Mouse (Mus musculus): ENCODE measurements around the gene Ikzf4. TPM values are rescaled to one million over a fixed set of nuclear protein-coding genes. Genes with fewer than 3 reads are reported as not detected.
A peak's percentile ranks its signal among the peaks of the same experiment; 100 is the strongest.

Gene Ikzf4
- polyA plus RNA-seq, 1 experiment from 2014 or later, result 8.3 TPM

- Histone ChIP-seq H3K9ac (no peak overlapping the region), H3K27ac (no peak overlapping the region), H3K9me3 (no peaks in the 10 kb centered on the region), H3K4me2 (replicated peaks) (no peak overlapping the region), H3K27me3 (replicated peaks) (peaks cover 35% of the 10 kb centered on the region), H3K4me3 (no peak overlapping the region), H3K36me3 (no peaks in the 10 kb centered on the region), H3K4me1 (peaks cover 8% of the 10 kb centered on the region; the same call in 1 of the 2 replicates)
- no peak for ATAC-seq (ENCODE audit: low FRiP score, low read depth)
- 88% methylated on average over 6 of the region's 6 CpGs for WGBS
Observed at GRCm38 (mm10) chr10:128591436-128591835, 54.4 kb downstream of the Ikzf4 start.

GRCm38 (mm10) chr10:128590193-128590690 lies 55.5 kb downstream of the Ikzf4 start:
- Histone ChIP-seq H3K27me3 (replicated peaks) (peaks cover 44% of the 10 kb centered on the region), H3K36me3 (no peaks in the 10 kb centered on the region), H3K4me2 (replicated peaks) (peak overlapping the region; percentile 84), H3K4me3 (peak overlapping the region; percentile 56), H3K9me3 (no peaks in the 10 kb centered on the region), H3K27ac (no peak overlapping the region), H3K9ac (peak overlapping the region; percentile 51), H3K4me1 (peaks cover 8% of the 10 kb centered on the region; the same call in 1 of the 2 replicates)
- ATAC-seq (ENCODE audit: low FRiP score, low read depth), result peak; percentile 64
- WGBS, result under 1% methylated on average over 43 of the region's 43 CpGs

- peak; percentile 46 for ATAC-seq (ENCODE audit: low FRiP score, low read depth)
- H3K27me3 ChIP-seq (replicated peaks), result peaks cover 44% of the 10 kb centered on the region
- H3K9ac ChIP-seq, result peak within 1 kb of the TSS; percentile 51
- H3K36me3 ChIP-seq, result no peaks in the 10 kb centered on the region
- H3K9me3 ChIP-seq, result no peaks in the 10 kb centered on the region
- no peak within 1 kb of the TSS for H3K27ac ChIP-seq
- H3K4me3 ChIP-seq, result peak within 1 kb of the TSS; percentile 56
- H3K4me2 ChIP-seq (replicated peaks), result peak within 1 kb of the TSS; percentile 84
- 1% methylated on average over 43 of the region's 43 CpGs for WGBS
- H3K4me1 ChIP-seq, result peaks cover 8% of the 10 kb centered on the region; the same call in 1 of the 2 replicates
Observed at GRCm38 (mm10) chr10:128589464-128590192, 56.2 kb downstream of the Ikzf4 start, which contains the start of gene Erbb3. Gene Erbb3 (minus strand): TSS chr10:128589652.

GRCm38 (mm10) chr10:128588775-128589463 lies 56.9 kb downstream of the Ikzf4 start:
- WGBS, result 1% methylated on average over 23 of the region's 23 CpGs
- Histone ChIP-seq H3K9ac (peak overlapping the region; percentile 51), H3K4me3 (peak overlapping the region; percentile 56), H3K27me3 (replicated peaks) (peaks cover 44% of the 10 kb centered on the region), H3K27ac (no peak overlapping the region), H3K9me3 (no peaks in the 10 kb centered on the region), H3K4me2 (replicated peaks) (peak overlapping the region; percentile 84), H3K36me3 (no peaks in the 10 kb centered on the region), H3K4me1 (peaks cover 8% of the 10 kb centered on the region; the same call in 1 of the 2 replicates)
- ATAC-seq (ENCODE audit: low FRiP score, low read depth), result 0 out of 2 replicates have a peak, but pooled peaks have one; percentile 3

DNA sequence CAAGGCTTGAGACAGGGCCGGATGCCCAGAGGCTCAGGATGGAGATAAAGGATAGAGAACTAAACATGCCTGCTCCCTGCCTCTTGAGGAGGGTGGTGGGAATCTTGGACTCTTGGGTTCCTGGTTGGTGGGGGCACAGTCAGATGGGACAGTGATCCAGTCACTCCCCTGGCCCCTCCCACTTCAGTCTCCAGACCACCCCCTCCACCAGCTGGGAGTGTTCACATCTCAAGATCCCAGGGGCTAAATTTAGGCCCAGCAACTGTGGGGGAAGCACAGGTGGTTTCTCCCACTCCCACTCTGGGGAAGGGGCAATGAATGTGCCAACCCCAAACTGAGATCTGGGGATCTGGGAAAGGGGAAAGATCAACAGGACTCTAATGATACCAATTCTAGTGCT lies 57.7 kb downstream of the Ikzf4 start:
- Histone ChIP-seq H3K4me1 (peaks cover 8% of the 10 kb centered on the region; the same call in 1 of the 2 replicates), H3K4me3 (peak overlapping the region; percentile 56; the same call in 1 of the 2 replicates), H3K4me2 (replicated peaks) (peak overlapping the region; percentile 84), H3K27ac (no peak overlapping the region), H3K27me3 (replicated peaks) (peaks cover 44% of the 10 kb centered on the region), H3K9ac (no peak overlapping the region), H3K9me3 (no peaks in the 10 kb centered on the region), H3K36me3 (no peaks in the 10 kb centered on the region)
- WGBS, result 36% methylated on average over 1 of the region's 1 CpGs
- ATAC-seq (ENCODE audit: low FRiP score, low read depth), result no peak

- Histone ChIP-seq H3K4me2 (replicated peaks) (peak overlapping the region; percentile 84), H3K4me3 (no peak overlapping the region), H3K9ac (no peak overlapping the region), H3K36me3 (no peaks in the 10 kb centered on the region), H3K4me1 (peaks cover 8% of the 10 kb centered on the region; the same call in 1 of the 2 replicates), H3K9me3 (no peaks in the 10 kb centered on the region), H3K27me3 (replicated peaks) (peaks cover 44% of the 10 kb centered on the region), H3K27ac (no peak overlapping the region)
- 56% methylated on average over 8 of the region's 8 CpGs for WGBS
- no peak for ATAC-seq (ENCODE audit: low FRiP score, low read depth)
Observed at GRCm38 (mm10) chr10:128587697-128588096, 58.1 kb downstream of the Ikzf4 start.

DNA sequence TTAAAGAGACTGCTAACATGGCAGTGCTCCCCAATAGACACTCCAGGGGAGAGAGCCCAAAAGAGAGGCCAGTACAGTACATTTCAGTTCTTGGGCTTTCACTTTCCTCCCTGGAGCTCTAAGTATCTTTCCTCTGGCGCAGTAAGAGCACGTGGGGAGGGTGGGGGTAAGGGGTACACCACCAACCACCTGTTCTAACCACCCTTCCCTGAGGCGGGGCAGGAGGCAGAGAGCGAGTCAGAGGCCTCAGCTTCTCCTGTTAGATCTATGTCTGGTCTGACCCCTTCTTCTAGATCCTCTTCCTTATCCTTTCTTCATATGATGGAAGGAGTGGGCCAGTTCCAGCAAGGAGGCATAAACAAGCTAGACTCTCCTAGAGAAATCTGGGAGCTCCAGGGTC lies 58.7 kb downstream of the Ikzf4 start:
- 48% methylated on average over 4 of the region's 4 CpGs for WGBS
- H3K9me3 ChIP-seq, result no peaks in the 10 kb centered on the region
- peaks cover 8% of the 10 kb centered on the region; the same call in 1 of the 2 replicates for H3K4me1 ChIP-seq
- H3K9ac ChIP-seq, result no peak overlapping the region
- H3K27me3 ChIP-seq (replicated peaks), result peaks cover 44% of the 10 kb centered on the region
- peak overlapping the region; percentile 84 for H3K4me2 ChIP-seq (replicated peaks)
- H3K27ac ChIP-seq, result no peak overlapping the region
- no peak overlapping the region for H3K4me3 ChIP-seq
- ATAC-seq (ENCODE audit: low FRiP score, low read depth), result no peak
- H3K36me3 ChIP-seq, result no peaks in the 10 kb centered on the region

GRCm38 (mm10) chr10:128586546-128586945 lies 59.2 kb downstream of the Ikzf4 start:
- peaks cover 44% of the 10 kb centered on the region for H3K27me3 ChIP-seq (replicated peaks)
- peaks cover 8% of the 10 kb centered on the region; the same call in 1 of the 2 replicates for H3K4me1 ChIP-seq
- no peaks in the 10 kb centered on the region for H3K36me3 ChIP-seq
- WGBS, result 8% methylated on average over 1 of the region's 1 CpGs
- no peak overlapping the region for H3K4me3 ChIP-seq
- ATAC-seq (ENCODE audit: low FRiP score, low read depth), result no peak
- no peaks in the 10 kb centered on the region for H3K9me3 ChIP-seq
- 0 out of 2 replicates have a peak overlapping the region, but pooled peaks have one; percentile 84 for H3K4me2 ChIP-seq (replicated peaks)
- no peak overlapping the region for H3K27ac ChIP-seq
- no peak overlapping the region for H3K9ac ChIP-seq

DNA sequence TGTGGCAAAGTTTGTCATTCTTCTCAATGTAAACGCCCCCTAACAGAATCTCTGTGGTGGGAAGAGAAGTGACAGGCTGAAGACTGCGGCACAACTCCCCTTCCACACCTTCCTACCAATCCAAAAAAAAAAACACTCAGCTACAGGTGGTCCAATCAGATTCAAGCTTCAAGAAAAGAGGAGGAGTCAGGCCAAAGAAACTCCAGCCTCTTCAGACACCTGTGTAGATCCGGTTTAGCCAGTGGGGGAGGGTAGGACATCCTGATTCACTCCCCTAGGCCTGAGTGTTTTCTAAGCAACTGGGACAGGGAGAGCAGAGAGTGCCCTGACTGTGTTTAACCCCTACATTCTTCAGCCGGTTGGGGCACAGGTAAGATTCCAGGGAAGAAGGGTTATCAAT lies 61.4 kb downstream of the Ikzf4 start:
- no peaks in the 10 kb centered on the region for H3K9me3 ChIP-seq
- no peak overlapping the region for H3K9ac ChIP-seq
- H3K4me3 ChIP-seq, result no peak overlapping the region
- H3K36me3 ChIP-seq, result no peaks in the 10 kb centered on the region
- peaks cover 38% of the 10 kb centered on the region for H3K27me3 ChIP-seq (replicated peaks)
- peaks cover 4% of the 10 kb centered on the region; the same call in 1 of the 2 replicates for H3K4me1 ChIP-seq
- H3K4me2 ChIP-seq (replicated peaks), result no peak overlapping the region
- 10% methylated on average over 4 of the region's 4 CpGs for whole genome bisulfite sequencing
- ATAC-seq (ENCODE audit: low FRiP score, low read depth), result no peak
- H3K27ac ChIP-seq, result no peak overlapping the region

DNA sequence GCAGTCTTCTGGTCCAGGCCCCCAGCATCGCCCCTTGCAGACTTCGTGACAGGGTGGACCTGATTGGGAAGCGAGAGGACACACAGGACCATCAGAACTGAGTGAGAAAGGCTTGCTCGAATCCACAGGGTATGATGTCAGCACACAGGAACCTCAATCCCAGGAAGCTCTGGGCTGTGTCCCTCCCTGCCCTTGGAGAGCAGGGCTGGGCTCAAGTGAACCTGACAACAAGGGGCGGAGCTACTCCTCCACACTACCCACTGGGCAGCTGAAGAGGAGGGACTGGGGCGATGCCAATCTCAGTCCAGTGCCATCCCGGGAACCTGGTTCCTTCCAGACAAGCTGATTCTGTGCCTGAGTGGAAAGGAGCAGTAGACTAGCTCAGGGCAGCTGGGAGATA lies 62.1 kb downstream of the Ikzf4 start:
- Histone ChIP-seq H3K4me2 (replicated peaks) (no peak overlapping the region), H3K4me3 (no peak overlapping the region), H3K9ac (no peak overlapping the region), H3K36me3 (no peaks in the 10 kb centered on the region), H3K9me3 (no peaks in the 10 kb centered on the region), H3K4me1 (no peaks in the 10 kb centered on the region), H3K27ac (no peak overlapping the region), H3K27me3 (replicated peaks) (peaks cover 31% of the 10 kb centered on the region)
- ATAC-seq (ENCODE audit: low FRiP score, low read depth), result no peak
- WGBS, result 24% methylated on average over 7 of the region's 7 CpGs
